Mouse (Mus musculus) forebrain, embryonic 12.5 days (tissue): Measurements from ENCODE around the gene Meis2. TPM values are rescaled to one million over a fixed set of nuclear protein-coding genes. Genes with fewer than 3 reads are reported as not detected.

Experiments used
- ATAC-seq: fragments of 200-750 bp; cut with Nextera tagmentation; 2 replicates; pipeline ENCODE4 v1.8.0; 2017; ENCODE audit warnings: moderate TSS enrichment; ENCODE audit not compliant: low FRiP score
- H3K27ac ChIP-seq: fragments of 300-500 bp; sonication (generic); 2 replicates; pipeline ENCODE4 v1.5.1; 2016; ENCODE audit warnings: mild to moderate bottlenecking
- H3K27me3 ChIP-seq: fragments of 300-500 bp; sonication (generic); 2 replicates; pipeline ENCODE4 v1.6.1; 2016; ENCODE audit warnings: mild to moderate bottlenecking
- H3K36me3 ChIP-seq: fragments of 300-500 bp; sonication (generic); replicated peaks from 2 replicates; pipeline ENCODE4 v1.6.1; 2016; ENCODE audit warnings: mild to moderate bottlenecking
- H3K4me1 ChIP-seq: fragments of 300-500 bp; sonication (generic); 2 replicates; pipeline ENCODE4 v1.6.1; 2016
- H3K4me2 ChIP-seq: fragments of 300-500 bp; sonication (generic); 2 replicates; pipeline ENCODE4 v1.6.1; 2016; ENCODE audit warnings: mild to moderate bottlenecking, moderate library complexity
- H3K4me3 ChIP-seq: fragments of 300-500 bp; sonication (generic); replicated peaks from 2 replicates; pipeline ENCODE4 v1.5.1; 2016; ENCODE audit warnings: mild to moderate bottlenecking
- H3K9ac ChIP-seq: fragments of 300-500 bp; sonication (generic); 2 replicates; pipeline ENCODE4 v1.6.1; 2016; ENCODE audit warnings: mild to moderate bottlenecking
- H3K9me3 ChIP-seq: fragments of 300-500 bp; sonication (generic); 2 replicates; pipeline ENCODE4 v1.6.1; 2016
- WGBS: fragments of 180-500 bp; shearing (Covaris S2); methylation state at CpG from one replicate; pipeline ENCODE4 v1.1.7; 2016; 5-methylcytosine and 5-hydroxymethylcytosine counted together
- polyA plus RNA-seq: library from polyadenylated mRNA; unstranded; fragments of >200 nt; fragmentation: Nextera tagmentation; extraction: Ambion mirVana; gene quantifications from 2 replicates; pipeline ENCODE4 v1.2.1, GENCODE M21; 2016

The Meis2 gene
- polyA plus RNA-seq, 1 experiment from 2014 or later: 104 TPM

GRCm38 (mm10) chr2:115924472-115924871 lies 141.2 kb downstream of the Meis2 start:
- WGBS: 80% methylated on average over 6 of the region's 6 CpGs
- Histone ChIP-seq H3K9ac (no peak overlapping the region), H3K4me2 (no peak overlapping the region), H3K4me1 (peaks cover 15% of the 10 kb centered on the region; the same call in 1 of the 2 replicates), H3K4me3 (no peak overlapping the region), H3K27me3 (no peaks in the 10 kb centered on the region), H3K27ac (no peak overlapping the region), H3K36me3 (no peaks in the 10 kb centered on the region), H3K9me3 (no peaks in the 10 kb centered on the region)
- ATAC-seq: no peak

GRCm38 (mm10) chr2:115923247-115923646 lies 142.4 kb downstream of the Meis2 start:
- H3K9me3 ChIP-seq: no peaks in the 10 kb centered on the region
- WGBS: 24% methylated on average over 6 of the region's 6 CpGs
- H3K4me3 ChIP-seq: no peak overlapping the region
- peaks cover 3% of the 10 kb centered on the region; the same call in 1 of the 2 replicates for H3K36me3 ChIP-seq
- ATAC-seq: peak; percentile 78
- 0 out of 2 replicates have a peak overlapping the region, but pooled peaks have one; percentile 25 for H3K27ac ChIP-seq
- peaks cover 15% of the 10 kb centered on the region; the same call in 1 of the 2 replicates for H3K4me1 ChIP-seq
- no peak overlapping the region for H3K4me2 ChIP-seq
- no peak overlapping the region for H3K9ac ChIP-seq
- H3K27me3 ChIP-seq: no peaks in the 10 kb centered on the region

GRCm38 (mm10) chr2:115921687-115922086 lies 144.0 kb downstream of the Meis2 start:
- Histone ChIP-seq H3K4me2 (no peak overlapping the region), H3K27me3 (no peaks in the 10 kb centered on the region), H3K9me3 (no peaks in the 10 kb centered on the region), H3K9ac (no peak overlapping the region), H3K36me3 (peaks cover 7% of the 10 kb centered on the region; the same call in 1 of the 2 replicates), H3K4me3 (no peak overlapping the region), H3K4me1 (peaks cover 15% of the 10 kb centered on the region; the same call in 1 of the 2 replicates), H3K27ac (0 out of 2 replicates have a peak overlapping the region, but pooled peaks have one; percentile 10)
- ATAC-seq: no peak
- 88% methylated on average over 9 of the region's 9 CpGs for WGBS

- Histone ChIP-seq H3K4me3 (no peak overlapping the region), H3K9me3 (no peaks in the 10 kb centered on the region), H3K4me2 (no peak overlapping the region), H3K9ac (no peak overlapping the region), H3K4me1 (peaks cover 28% of the 10 kb centered on the region), H3K27me3 (no peaks in the 10 kb centered on the region), H3K27ac (0 out of 2 replicates have a peak overlapping the region, but pooled peaks have one; percentile 59), H3K36me3 (peaks cover 7% of the 10 kb centered on the region; the same call in 1 of the 2 replicates)
- WGBS: 50% methylated on average over 5 of the region's 5 CpGs
- ATAC-seq: no peak
Measured at GRCm38 (mm10) chr2:115920336-115920951, 145.2 kb downstream of the Meis2 start.

GRCm38 (mm10) chr2:115919141-115920071 lies 146.2 kb downstream of the Meis2 start:
- Histone ChIP-seq H3K4me2 (no peak overlapping the region), H3K27ac (no peak overlapping the region), H3K4me1 (peaks cover 30% of the 10 kb centered on the region), H3K9ac (no peak overlapping the region), H3K36me3 (peaks cover 7% of the 10 kb centered on the region; the same call in 1 of the 2 replicates), H3K4me3 (no peak overlapping the region), H3K27me3 (no peaks in the 10 kb centered on the region), H3K9me3 (no peaks in the 10 kb centered on the region)
- no peak for ATAC-seq
- WGBS: 77% methylated on average over 14 of the region's 14 CpGs

GRCm38 (mm10) chr2:115918561-115918960 lies 147.1 kb downstream of the Meis2 start:
- no peak overlapping the region for H3K4me3 ChIP-seq
- H3K27ac ChIP-seq: no peak overlapping the region
- no peaks in the 10 kb centered on the region for H3K9me3 ChIP-seq
- no peak overlapping the region for H3K4me2 ChIP-seq
- ATAC-seq: no peak
- H3K4me1 ChIP-seq: peaks cover 28% of the 10 kb centered on the region
- H3K36me3 ChIP-seq: peaks cover 7% of the 10 kb centered on the region; the same call in 1 of the 2 replicates
- no peaks in the 10 kb centered on the region for H3K27me3 ChIP-seq
- no peak overlapping the region for H3K9ac ChIP-seq

- H3K4me2 ChIP-seq: no peak overlapping the region
- H3K4me3 ChIP-seq: no peak overlapping the region
- no peaks in the 10 kb centered on the region for H3K9me3 ChIP-seq
- no peak overlapping the region for H3K9ac ChIP-seq
- WGBS: 36% methylated on average over 4 of the region's 4 CpGs
- ATAC-seq: peak; percentile 27; the same call in 1 of the 2 replicates
- no peak overlapping the region for H3K27ac ChIP-seq
- peaks cover 21% of the 10 kb centered on the region for H3K4me1 ChIP-seq
- H3K36me3 ChIP-seq: peaks cover 7% of the 10 kb centered on the region; the same call in 1 of the 2 replicates
- no peaks in the 10 kb centered on the region for H3K27me3 ChIP-seq
Measured at GRCm38 (mm10) chr2:115914539-115914938, 151.1 kb downstream of the Meis2 start.

GRCm38 (mm10) chr2:115912948-115913529 lies 152.6 kb downstream of the Meis2 start:
- peaks cover 21% of the 10 kb centered on the region for H3K4me1 ChIP-seq
- H3K27ac ChIP-seq: no peak overlapping the region
- H3K4me2 ChIP-seq: no peak overlapping the region
- no peaks in the 10 kb centered on the region for H3K27me3 ChIP-seq
- H3K9ac ChIP-seq: no peak overlapping the region
- no peaks in the 10 kb centered on the region for H3K9me3 ChIP-seq
- H3K4me3 ChIP-seq: no peak overlapping the region
- WGBS: 64% methylated on average over 7 of the region's 7 CpGs
- peaks cover 1% of the 10 kb centered on the region; the same call in 1 of the 2 replicates for H3K36me3 ChIP-seq
- ATAC-seq: no peak

- WGBS: 89% methylated on average over 17 of the region's 17 CpGs
- no peak for ATAC-seq
- H3K4me3 ChIP-seq: no peak overlapping the region
Measured at GRCm38 (mm10) chr2:115911913-115912642, 153.6 kb downstream of the Meis2 start.

GRCm38 (mm10) chr2:115910217-115910616 lies 155.4 kb downstream of the Meis2 start:
- Histone ChIP-seq H3K27ac (no peak overlapping the region), H3K9ac (no peak overlapping the region), H3K4me2 (no peak overlapping the region), H3K9me3 (no peaks in the 10 kb centered on the region), H3K4me1 (peaks cover 6% of the 10 kb centered on the region), H3K36me3 (no peaks in the 10 kb centered on the region), H3K27me3 (no peaks in the 10 kb centered on the region), H3K4me3 (no peak overlapping the region)
- no peak for ATAC-seq
- 83% methylated on average over 4 of the region's 4 CpGs for WGBS

More at GRCm38 (mm10) chr2:115911913-115912642, 153.6 kb downstream of the Meis2 start:
- Histone ChIP-seq H3K36me3 (no peaks in the 10 kb centered on the region), H3K27ac (no peak overlapping the region), H3K4me1 (peaks cover 21% of the 10 kb centered on the region), H3K9me3 (no peaks in the 10 kb centered on the region), H3K9ac (no peak overlapping the region), H3K4me2 (no peak overlapping the region), H3K27me3 (no peaks in the 10 kb centered on the region)

GRCm38 (mm10) chr2:115901007-115901406 lies 164.6 kb downstream of the Meis2 start:
- Histone ChIP-seq H3K9me3 (no peaks in the 10 kb centered on the region), H3K4me1 (peaks cover 21% of the 10 kb centered on the region; the same call in 1 of the 2 replicates), H3K4me2 (no peak overlapping the region), H3K36me3 (no peaks in the 10 kb centered on the region), H3K27me3 (no peaks in the 10 kb centered on the region), H3K9ac (no peak overlapping the region), H3K4me3 (no peak overlapping the region), H3K27ac (no peak overlapping the region)
- no peak for ATAC-seq
- 93% methylated on average over 6 of the region's 6 CpGs for WGBS
